Mouse (Mus musculus): Measurements from ENCODE around the gene Dnaja4. TPM values are rescaled to one million over a fixed set of nuclear protein-coding genes. Genes with fewer than 3 reads are reported as not detected.

The Dnaja4 gene
- polyA plus RNA-seq, 1 experiment from 2014 or later = 4.5 TPM

DNA sequence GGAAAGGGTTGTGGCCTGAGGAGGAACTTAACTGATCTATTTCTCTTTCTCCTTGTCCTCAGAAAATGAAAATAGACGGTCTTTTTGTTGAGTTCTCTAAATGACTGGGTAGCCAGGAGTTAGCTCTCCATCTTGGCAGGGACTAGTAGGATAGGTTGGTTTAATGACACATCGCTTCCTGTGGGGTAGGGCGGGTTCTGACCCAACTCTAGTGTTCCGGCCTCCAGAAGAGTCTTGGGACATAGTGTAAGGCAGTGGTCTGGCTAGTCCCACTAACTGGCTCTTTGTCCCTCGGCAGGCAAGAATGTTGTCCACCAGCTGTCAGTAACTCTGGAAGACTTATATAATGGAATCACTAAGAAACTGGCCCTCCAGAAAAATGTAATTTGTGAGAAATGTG, 9.4 kb downstream of the Dnaja4 start:
- no peak overlapping the region for H3K4me2 ChIP-seq (ENCODE audit: low read depth, low read length)
- no peaks in the 10 kb centered on the region for H3K9me3 ChIP-seq (ENCODE audit: control insufficient read depth, low read length)
- H3K9ac ChIP-seq (ENCODE audit: low read depth, low read length) = no peak overlapping the region
- H3K27me3 ChIP-seq (replicated peaks; ENCODE audit: control insufficient read depth, insufficient read depth, low read length) = no peaks in the 10 kb centered on the region
- no peak overlapping the region for H3K27ac ChIP-seq (ENCODE audit: low read length)
- ATAC-seq = no peak
- H3K36me3 ChIP-seq (ENCODE audit: control insufficient read depth, insufficient read depth, low read length) = no peaks in the 10 kb centered on the region
- H3K4me1 ChIP-seq (ENCODE audit: control insufficient read depth, insufficient read depth, low read length) = no peaks in the 10 kb centered on the region
- H3K4me3 ChIP-seq (ENCODE audit: low read length) = no peak overlapping the region
- 87% methylated on average over 5 of the region's 5 CpGs for WGBS

DNA sequence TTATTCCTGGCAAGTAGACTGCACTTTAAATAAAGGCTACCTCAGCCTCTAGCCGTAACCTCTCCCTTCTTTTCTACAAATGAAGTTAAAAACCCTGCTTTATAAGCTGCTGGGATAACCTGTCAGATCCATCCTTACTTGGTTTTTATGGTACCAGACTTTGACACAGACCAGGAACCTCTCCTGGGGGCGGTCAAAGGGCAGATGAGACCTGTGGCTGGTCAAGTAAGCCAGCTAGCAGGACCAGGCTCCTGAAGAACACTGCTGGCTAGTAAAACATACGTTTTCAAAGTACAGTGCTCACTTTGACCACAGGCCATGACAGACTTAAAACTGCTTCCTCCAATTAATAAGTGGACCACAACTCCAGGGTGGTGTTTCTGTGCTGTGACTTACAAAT, 17.1 kb downstream of the Dnaja4 start:
- Histone ChIP-seq H3K4me1 (ENCODE audit: control insufficient read depth, insufficient read depth, low read length) (no peaks in the 10 kb centered on the region), H3K4me2 (ENCODE audit: low read depth, low read length) (no peak overlapping the region), H3K36me3 (ENCODE audit: control insufficient read depth, insufficient read depth, low read length) (0 out of 2 replicates have a peak, but pooled peaks cover 2% of the 10 kb centered on the region), H3K27ac (ENCODE audit: low read length) (no peak overlapping the region), H3K27me3 (replicated peaks; ENCODE audit: control insufficient read depth, insufficient read depth, low read length) (no peaks in the 10 kb centered on the region), H3K9ac (ENCODE audit: low read depth, low read length) (no peak overlapping the region), H3K4me3 (ENCODE audit: low read length) (no peak overlapping the region), H3K9me3 (ENCODE audit: control insufficient read depth, low read length) (no peaks in the 10 kb centered on the region)
- ATAC-seq = no peak
- WGBS = 84% methylated on average over 3 of the region's 3 CpGs

DNA sequence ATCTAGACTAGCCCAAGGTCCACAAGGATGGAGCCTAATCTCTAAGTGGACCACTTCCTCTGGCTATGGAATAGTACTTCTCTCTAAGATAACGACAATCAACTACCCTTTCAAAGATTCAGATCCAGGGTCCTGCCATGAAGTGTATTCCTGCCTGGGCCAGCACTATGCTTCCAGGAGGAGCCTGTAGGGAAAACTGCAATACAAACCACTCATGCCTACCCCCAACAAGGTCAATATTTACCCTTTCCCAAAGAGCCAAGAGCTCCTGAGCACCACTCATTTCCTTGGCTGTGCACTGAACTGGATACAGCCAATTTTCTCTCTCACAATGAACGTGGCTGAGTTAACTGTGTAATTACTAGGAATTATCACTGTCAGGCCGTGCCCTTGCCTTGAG, 18.9 kb downstream of the Dnaja4 start:
- no peak overlapping the region for H3K27ac ChIP-seq (ENCODE audit: low read length)
- H3K9ac ChIP-seq (ENCODE audit: low read depth, low read length) = no peak overlapping the region
- no peaks in the 10 kb centered on the region for H3K4me1 ChIP-seq (ENCODE audit: control insufficient read depth, insufficient read depth, low read length)
- no peaks in the 10 kb centered on the region for H3K9me3 ChIP-seq (ENCODE audit: control insufficient read depth, low read length)
- 0 out of 2 replicates have a peak, but pooled peaks cover 2% of the 10 kb centered on the region for H3K36me3 ChIP-seq (ENCODE audit: control insufficient read depth, insufficient read depth, low read length)
- H3K4me2 ChIP-seq (ENCODE audit: low read depth, low read length) = no peak overlapping the region
- H3K4me3 ChIP-seq (ENCODE audit: low read length) = no peak overlapping the region
- no peaks in the 10 kb centered on the region for H3K27me3 ChIP-seq (replicated peaks; ENCODE audit: control insufficient read depth, insufficient read depth, low read length)
- 71% methylated on average over 3 of the region's 3 CpGs for WGBS
- ATAC-seq = no peak

DNA sequence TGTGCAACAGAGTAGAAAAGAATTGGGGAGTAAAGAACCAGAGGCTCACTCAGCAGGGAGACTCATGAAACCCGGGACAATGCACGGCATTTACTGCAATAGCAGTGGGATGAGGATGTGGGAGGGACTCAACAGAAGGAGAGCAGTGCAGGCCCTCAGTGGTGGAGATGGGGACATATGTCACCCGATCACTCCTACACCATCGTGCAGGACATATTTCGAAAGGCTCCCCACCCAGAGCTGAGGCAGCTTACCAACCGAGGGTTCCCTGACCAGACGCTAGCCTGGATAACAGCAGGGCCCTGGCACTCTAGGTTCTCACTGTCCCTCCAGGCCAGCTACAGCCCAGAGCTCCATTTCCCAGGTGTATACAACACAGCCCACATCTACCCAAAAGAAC, 23.5 kb downstream of the Dnaja4 start:
- WGBS = 82% methylated on average over 7 of the region's 7 CpGs
- Histone ChIP-seq H3K27me3 (replicated peaks; ENCODE audit: control insufficient read depth, insufficient read depth, low read length) (no peaks in the 10 kb centered on the region), H3K36me3 (ENCODE audit: control insufficient read depth, insufficient read depth, low read length) (peaks cover 22% of the 10 kb centered on the region; the same call in 1 of the 2 replicates), H3K27ac (ENCODE audit: low read length) (no peak overlapping the region), H3K4me2 (ENCODE audit: low read depth, low read length) (no peak overlapping the region), H3K9ac (ENCODE audit: low read depth, low read length) (no peak overlapping the region), H3K4me3 (ENCODE audit: low read length) (no peak overlapping the region), H3K9me3 (ENCODE audit: control insufficient read depth, low read length) (no peaks in the 10 kb centered on the region), H3K4me1 (ENCODE audit: control insufficient read depth, insufficient read depth, low read length) (no peaks in the 10 kb centered on the region)
- ATAC-seq = no peak

DNA sequence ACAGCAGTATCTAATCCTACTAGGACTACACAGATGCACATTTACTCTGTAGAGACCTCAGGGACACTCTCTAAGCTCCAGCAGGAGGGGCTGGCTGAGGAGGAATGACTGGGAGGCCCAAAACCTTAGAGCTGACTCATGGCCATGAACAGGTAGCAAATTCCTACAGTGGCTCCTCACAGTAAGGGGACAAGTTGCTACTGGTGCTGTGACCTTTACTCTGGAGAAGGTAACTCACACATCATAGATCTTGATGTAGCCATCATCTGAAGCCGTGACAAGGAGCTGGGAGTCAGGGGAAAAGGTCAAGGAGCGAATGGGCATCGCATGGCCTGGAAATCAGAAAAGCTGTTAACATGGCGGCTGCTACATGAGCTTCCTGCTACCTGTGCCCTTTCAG, 23.9 kb downstream of the Dnaja4 start:
- Histone ChIP-seq H3K4me2 (ENCODE audit: low read depth, low read length) (no peak overlapping the region), H3K27me3 (replicated peaks; ENCODE audit: control insufficient read depth, insufficient read depth, low read length) (no peaks in the 10 kb centered on the region), H3K9ac (ENCODE audit: low read depth, low read length) (no peak overlapping the region), H3K4me3 (ENCODE audit: low read length) (no peak overlapping the region), H3K9me3 (ENCODE audit: control insufficient read depth, low read length) (no peaks in the 10 kb centered on the region), H3K27ac (ENCODE audit: low read length) (no peak overlapping the region), H3K36me3 (ENCODE audit: control insufficient read depth, insufficient read depth, low read length) (peaks cover 25% of the 10 kb centered on the region; the same call in 1 of the 2 replicates), H3K4me1 (ENCODE audit: control insufficient read depth, insufficient read depth, low read length) (no peaks in the 10 kb centered on the region)
- ATAC-seq = no peak
- WGBS = 88% methylated on average over 4 of the region's 4 CpGs

DNA sequence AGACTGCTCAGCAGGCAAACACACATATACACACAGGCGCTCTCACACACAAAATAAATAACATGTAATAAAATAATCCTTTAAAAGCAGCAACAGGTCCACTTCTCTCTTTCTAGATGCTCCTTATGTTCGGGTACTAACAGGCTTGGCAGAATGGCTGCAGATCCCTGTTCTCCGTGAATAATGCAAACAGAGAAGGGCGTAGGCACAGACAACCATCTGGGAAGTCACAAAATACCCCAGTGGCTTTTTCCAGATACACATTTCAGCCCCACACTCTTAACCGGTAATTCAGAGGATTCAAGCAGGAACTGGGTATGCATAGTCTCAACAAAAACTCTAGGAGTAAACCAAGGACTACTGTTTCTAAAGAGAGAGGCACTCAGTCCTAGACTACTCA, 27.6 kb downstream of the Dnaja4 start:
- H3K27me3 ChIP-seq (replicated peaks; ENCODE audit: control insufficient read depth, insufficient read depth, low read length) = no peaks in the 10 kb centered on the region
- H3K4me1 ChIP-seq (ENCODE audit: control insufficient read depth, insufficient read depth, low read length) = no peaks in the 10 kb centered on the region
- no peak overlapping the region for H3K4me3 ChIP-seq (ENCODE audit: low read length)
- peaks cover 23% of the 10 kb centered on the region; the same call in 1 of the 2 replicates for H3K36me3 ChIP-seq (ENCODE audit: control insufficient read depth, insufficient read depth, low read length)
- no peak overlapping the region for H3K9ac ChIP-seq (ENCODE audit: low read depth, low read length)
- 83% methylated on average over 5 of the region's 5 CpGs for WGBS
- H3K27ac ChIP-seq (ENCODE audit: low read length) = no peak overlapping the region
- ATAC-seq = no peak
- no peak overlapping the region for H3K4me2 ChIP-seq (ENCODE audit: low read depth, low read length)
- no peaks in the 10 kb centered on the region for H3K9me3 ChIP-seq (ENCODE audit: control insufficient read depth, low read length)

DNA sequence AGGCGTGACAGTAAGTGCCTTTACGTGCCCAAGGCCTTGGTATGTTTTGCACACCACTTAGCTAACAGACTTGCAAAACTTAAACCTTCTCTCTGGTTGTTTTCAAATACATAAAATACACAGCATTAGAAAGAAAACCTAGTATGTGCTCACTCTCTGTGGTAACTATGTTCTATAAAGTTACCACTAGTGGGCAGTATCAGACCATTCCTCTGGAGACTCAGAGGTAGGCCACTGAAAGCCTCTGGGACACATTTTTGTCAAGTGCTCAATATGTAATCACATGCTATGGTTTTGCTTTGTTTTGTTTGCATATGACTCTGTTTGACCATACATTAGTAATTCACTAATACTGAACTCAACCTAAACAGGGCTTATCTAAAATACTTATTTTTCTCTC, 33.4 kb downstream of the Dnaja4 start:
- Histone ChIP-seq H3K9me3 (ENCODE audit: control insufficient read depth, low read length) (no peaks in the 10 kb centered on the region), H3K4me3 (ENCODE audit: low read length) (no peak overlapping the region), H3K27me3 (replicated peaks; ENCODE audit: control insufficient read depth, insufficient read depth, low read length) (no peaks in the 10 kb centered on the region), H3K27ac (ENCODE audit: low read length) (no peak overlapping the region), H3K9ac (ENCODE audit: low read depth, low read length) (no peak overlapping the region), H3K4me2 (ENCODE audit: low read depth, low read length) (no peak overlapping the region), H3K4me1 (ENCODE audit: control insufficient read depth, insufficient read depth, low read length) (peaks cover 8% of the 10 kb centered on the region; the same call in 1 of the 2 replicates), H3K36me3 (ENCODE audit: control insufficient read depth, insufficient read depth, low read length) (peaks cover 4% of the 10 kb centered on the region; the same call in 1 of the 2 replicates)
- 89% methylated on average over 2 of the region's 2 CpGs for WGBS
- no peak for ATAC-seq

DNA sequence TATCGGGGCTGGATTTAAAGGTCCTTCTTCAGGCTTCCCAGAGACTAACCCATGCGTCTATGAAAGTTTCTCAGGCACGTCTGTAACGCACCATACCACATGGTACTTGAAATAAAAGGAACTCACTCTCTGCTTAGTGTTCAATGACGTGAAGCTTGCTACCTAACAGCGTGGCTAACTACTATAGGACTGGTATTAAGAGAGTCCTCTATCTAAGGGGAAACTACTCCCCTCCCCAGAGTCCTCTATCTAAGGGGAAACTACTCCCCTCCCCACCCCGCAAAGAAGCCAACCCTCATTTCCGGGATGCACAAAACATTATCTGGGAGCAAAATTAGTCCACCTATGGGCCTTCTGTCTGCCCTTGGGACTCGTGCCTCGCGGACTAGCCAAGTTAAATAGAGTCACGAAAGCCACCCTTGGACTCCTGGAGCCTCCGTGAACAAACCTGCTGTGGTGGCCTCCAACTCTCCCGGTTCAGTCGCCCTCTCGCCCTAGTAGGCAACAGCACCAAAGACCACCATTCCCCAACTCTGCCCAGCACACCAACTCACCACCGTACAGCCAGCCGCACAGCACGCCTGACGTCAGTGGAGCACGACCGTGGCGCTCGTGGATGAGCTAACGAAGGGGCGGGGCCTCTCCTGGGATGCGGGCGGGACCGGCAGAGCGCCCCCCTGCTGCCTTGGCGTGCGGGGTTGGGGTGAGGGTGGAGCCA, 35.4 kb downstream of the Dnaja4 start, which contains the start of gene Wdr61:
Wdr61 (minus strand) TSS at position 599 of the 718 bp plus-strand sequence.
- H3K27me3 ChIP-seq (replicated peaks; ENCODE audit: control insufficient read depth, insufficient read depth, low read length) = no peaks in the 10 kb centered on the region
- no peaks in the 10 kb centered on the region for H3K36me3 ChIP-seq (ENCODE audit: control insufficient read depth, insufficient read depth, low read length)
- ATAC-seq = peak; percentile 98
- H3K4me2 ChIP-seq (ENCODE audit: low read depth, low read length) = peak within 1 kb of the TSS; percentile 73
- peak within 1 kb of the TSS; percentile 4 for H3K27ac ChIP-seq (ENCODE audit: low read length)
- peak within 1 kb of the TSS; percentile 63 for H3K4me3 ChIP-seq (ENCODE audit: low read length)
- H3K4me1 ChIP-seq (ENCODE audit: control insufficient read depth, insufficient read depth, low read length) = peaks cover 8% of the 10 kb centered on the region; the same call in 1 of the 2 replicates
- 1% methylated on average over 32 of the region's 32 CpGs for WGBS
- no peaks in the 10 kb centered on the region for H3K9me3 ChIP-seq (ENCODE audit: control insufficient read depth, low read length)
- peak within 1 kb of the TSS; percentile 76 for H3K9ac ChIP-seq (ENCODE audit: low read depth, low read length)

DNA sequence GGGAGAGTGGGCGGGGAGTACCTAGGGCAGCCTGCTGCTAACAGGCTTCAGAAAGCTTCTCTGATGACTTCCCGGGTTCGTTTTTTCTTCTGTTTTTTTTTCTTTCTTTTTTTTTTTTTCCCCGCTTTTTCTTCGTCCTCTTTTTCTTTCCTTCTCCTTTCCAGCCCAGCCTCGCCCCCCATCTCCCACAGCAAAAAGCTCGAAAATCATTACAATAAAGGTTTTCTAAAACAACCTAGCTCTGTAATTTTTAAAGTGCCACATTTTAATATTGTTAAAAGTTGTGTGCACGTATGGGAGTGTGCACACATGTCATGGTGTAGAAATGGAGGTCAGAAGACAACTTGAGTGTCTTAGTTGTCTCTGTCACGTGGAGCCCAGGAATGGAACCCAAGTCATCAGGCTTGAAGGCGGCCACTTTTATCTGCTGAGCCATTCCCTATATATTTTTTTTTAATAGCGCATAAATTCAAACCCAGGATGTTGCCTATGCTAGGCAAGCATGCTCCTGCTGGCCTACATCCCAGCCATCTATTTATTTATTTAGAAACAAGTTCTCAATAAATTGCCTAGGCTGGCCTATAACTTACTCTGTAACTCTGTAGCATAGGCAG, 36.1 kb downstream of the Dnaja4 start:
- Histone ChIP-seq H3K4me1 (ENCODE audit: control insufficient read depth, insufficient read depth, low read length) (peaks cover 8% of the 10 kb centered on the region; the same call in 1 of the 2 replicates), H3K27ac (ENCODE audit: low read length) (no peak overlapping the region), H3K9me3 (ENCODE audit: control insufficient read depth, low read length) (no peaks in the 10 kb centered on the region), H3K36me3 (ENCODE audit: control insufficient read depth, insufficient read depth, low read length) (no peaks in the 10 kb centered on the region), H3K4me2 (ENCODE audit: low read depth, low read length) (peak overlapping the region; percentile 73), H3K27me3 (replicated peaks; ENCODE audit: control insufficient read depth, insufficient read depth, low read length) (no peaks in the 10 kb centered on the region), H3K9ac (ENCODE audit: low read depth, low read length) (peak overlapping the region; percentile 6; the same call in 1 of the 2 replicates), H3K4me3 (ENCODE audit: low read length) (peak overlapping the region; percentile 63)
- WGBS = 20% methylated on average over 10 of the region's 11 CpGs
- ATAC-seq = no peak

Data from intestine, embryonic 16.5 days (tissue).